Mouse (Mus musculus) layer of hippocampus, postnatal 25 days (tissue): ENCODE results near the gene Scyl3. TPM values are rescaled to one million over a fixed set of nuclear protein-coding genes. Genes with fewer than 3 reads are reported as not detected.
A peak's percentile ranks its signal among the peaks of the same experiment; 100 is the strongest.

Experiments
- DNase-seq, 2 experiments: peaks; one replicate each; pipeline ENCODE4 v3.0.0; 2022; ENCODE audit warnings: mixed read lengths in 2 of 2, low spot score in 1 of 2; ENCODE audit errors: extremely low spot score in 1 of 2
- total RNA-seq, 2 experiments: library from RNA; stranded (reverse); gene quantifications; 2 replicates each; pipeline ENCODE4 v1.2.3; 2021

The Scyl3 gene
- total RNA-seq, 2 experiments from 2014 or later = 18.3 to 23.5 TPM

DNA sequence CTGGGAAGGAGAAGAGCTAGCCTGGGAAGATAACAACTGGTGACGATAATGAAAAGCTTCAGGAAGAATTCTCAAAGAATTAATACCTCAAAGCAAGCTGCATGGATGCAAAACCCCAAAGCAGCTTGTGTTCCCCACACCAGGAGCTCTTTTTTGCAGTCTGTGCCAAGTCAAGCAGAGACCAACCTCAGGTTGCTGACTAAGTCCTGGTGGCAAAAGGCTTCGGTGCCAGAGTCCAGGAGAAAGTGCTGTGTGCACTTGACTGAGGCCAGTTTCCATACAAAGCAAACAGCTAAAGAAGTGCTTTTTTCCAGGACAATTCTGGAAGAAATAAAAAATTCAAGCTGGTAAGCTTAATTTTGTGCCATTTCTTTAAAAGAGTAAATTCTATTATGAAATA, 24.5 kb downstream of the Scyl3 start:
- DNase-seq = no peak

DNA sequence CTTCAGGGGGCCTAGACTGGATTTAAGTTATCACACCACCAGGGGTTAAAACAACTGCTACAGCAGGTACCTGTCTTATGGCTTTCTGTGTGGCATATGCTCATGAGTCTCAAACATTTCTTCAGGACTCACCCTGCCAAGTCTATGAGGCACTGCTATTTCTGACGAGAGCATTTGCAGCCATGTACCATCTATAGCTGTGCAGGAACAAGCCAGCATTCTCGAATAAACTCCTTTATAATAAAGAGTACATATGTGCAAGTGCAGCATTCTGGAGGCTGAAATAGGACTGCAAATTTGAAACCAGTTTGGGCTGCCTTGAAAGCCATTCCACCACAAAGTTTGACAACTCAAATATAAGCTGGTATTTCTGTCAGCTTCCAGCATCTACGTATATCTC, 29.1 kb downstream of the Scyl3 start:
- no peak for DNase-seq

DNA sequence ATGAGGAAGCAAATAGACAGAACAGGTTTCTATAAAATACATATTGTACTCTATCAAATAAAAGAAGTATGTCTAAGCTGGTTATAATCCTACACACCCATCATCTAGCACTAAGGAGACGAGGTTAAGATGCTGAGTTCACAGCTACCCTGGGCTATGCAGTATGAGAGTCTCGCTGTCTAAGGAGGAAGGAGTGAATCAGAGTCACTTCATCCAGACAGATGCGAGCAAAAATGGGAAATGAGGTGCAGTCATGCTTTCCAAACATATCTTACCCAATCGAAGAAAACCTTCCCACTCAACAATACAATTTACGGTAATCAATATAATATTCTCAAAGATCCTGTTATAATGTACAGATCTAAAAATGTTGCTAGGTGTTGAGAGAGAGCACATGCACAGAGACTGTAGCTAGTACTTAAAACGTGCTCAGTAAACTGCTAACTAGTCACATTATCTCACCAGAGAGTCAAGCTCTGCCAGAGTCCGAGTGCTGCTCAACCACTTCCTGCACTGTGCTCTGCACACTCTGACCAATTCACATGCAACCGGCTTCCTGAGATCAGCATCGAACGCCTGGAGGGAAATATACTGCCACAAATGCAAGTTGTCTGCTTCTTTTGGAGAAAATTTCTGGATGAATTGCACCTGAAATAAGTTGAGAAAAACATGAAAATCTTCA, 35.2 kb downstream of the Scyl3 start:
- no peak for DNase-seq

DNA sequence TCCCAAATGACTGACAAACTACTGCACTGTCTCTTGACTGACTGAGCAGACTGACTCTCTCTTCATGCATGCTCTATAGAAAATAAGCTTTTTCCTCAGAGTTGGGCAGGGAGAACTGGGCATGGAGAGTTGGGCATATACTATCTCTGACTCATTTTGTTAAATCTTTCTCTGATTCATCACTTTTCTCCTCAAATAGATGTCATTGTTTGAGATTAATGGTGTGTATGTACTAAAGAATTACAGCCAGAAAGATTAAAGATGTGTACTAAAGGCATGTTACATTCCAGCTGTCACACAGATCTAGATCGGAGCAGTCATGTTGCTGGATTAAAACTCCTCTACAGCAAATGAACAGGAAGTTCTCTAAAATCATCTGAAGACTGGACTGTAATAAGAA, 45.6 kb downstream of the Scyl3 start:
- no peak for DNase-seq

DNA sequence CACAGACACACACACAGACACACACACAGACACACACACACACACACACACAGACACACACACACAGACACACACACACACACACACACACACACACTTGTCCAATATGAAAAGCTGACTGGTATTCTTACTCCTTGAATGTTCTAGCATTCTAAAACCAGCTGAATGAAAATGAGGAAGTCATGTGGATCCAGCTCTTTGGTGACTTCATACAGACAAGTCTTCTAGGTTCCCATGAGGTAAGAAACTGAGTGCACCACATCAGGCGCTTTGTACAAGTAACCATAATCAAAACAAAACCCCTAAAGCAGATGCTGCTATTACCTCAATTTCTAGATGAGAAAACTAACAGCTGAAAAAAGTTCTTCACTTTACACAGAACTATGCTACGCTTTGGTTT, 46.2 kb downstream of the Scyl3 start:
- no peak for DNase-seq

DNA sequence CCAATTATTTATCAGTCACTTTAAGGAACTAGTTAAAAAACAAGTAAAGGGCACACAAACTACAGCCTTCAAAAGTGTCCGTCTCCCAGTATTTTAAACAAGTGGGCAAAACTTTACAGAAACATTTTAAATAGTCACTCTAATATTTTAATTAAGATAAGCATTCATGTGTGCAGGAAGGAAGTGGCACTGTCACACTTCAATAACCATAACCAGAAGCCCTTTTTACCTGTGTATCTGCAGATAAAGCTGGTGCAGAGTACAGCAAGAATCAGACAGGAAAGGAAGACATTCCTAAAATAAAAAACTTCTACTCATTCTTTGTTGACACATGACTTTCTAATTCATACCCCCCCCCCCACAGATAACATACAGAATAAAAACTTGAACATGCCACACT, 47.6 kb downstream of the Scyl3 start:
- DNase-seq = no peak

DNA sequence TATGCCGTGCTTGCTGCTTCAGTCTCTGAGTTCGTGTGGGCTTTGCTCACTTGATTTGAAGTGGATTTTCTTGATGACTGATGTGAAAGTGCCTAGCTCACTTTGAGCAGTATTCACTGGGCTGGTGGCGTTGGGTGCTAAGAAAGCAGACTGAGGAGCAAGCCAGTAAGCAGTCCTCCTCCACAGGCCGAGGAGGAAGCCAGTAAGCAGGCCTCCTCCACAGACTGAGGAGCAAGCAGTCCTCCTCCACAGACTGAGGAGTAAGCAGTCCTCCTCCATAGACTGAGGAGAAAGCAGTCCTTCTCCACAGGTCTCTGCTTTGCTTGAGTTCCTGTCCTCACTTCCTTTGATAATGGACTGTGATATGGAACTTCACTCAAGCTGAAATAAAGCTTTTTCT, 63.5 kb downstream of the Scyl3 start:
- DNase-seq = no peak

DNA sequence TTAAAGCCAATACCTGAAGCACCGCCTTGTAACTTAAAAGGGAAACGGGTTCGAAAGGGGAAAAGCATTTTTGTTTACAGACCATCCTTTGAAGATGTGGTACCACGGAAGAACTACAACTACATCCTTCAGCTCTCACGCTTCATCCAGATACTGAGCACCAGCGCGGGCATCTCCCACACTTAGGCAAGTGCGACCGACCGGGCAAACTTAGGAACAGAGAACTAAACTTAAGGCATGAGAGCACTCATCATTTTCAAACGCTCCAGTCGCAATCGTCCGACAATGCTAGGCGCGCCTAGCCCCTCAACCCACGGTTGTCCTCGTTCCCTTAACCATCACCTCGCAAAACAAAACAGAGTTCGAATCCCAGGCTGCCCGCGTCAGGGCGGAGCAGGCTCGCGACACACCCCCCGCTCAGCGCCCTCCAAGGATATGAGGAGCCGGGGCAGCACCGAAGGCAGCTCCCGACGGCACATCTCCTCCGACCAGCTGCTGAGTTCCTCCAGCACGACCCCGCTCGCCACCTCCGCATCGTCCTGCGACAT, 65.3 kb downstream of the Scyl3 start:
- no peak for DNase-seq

DNA sequence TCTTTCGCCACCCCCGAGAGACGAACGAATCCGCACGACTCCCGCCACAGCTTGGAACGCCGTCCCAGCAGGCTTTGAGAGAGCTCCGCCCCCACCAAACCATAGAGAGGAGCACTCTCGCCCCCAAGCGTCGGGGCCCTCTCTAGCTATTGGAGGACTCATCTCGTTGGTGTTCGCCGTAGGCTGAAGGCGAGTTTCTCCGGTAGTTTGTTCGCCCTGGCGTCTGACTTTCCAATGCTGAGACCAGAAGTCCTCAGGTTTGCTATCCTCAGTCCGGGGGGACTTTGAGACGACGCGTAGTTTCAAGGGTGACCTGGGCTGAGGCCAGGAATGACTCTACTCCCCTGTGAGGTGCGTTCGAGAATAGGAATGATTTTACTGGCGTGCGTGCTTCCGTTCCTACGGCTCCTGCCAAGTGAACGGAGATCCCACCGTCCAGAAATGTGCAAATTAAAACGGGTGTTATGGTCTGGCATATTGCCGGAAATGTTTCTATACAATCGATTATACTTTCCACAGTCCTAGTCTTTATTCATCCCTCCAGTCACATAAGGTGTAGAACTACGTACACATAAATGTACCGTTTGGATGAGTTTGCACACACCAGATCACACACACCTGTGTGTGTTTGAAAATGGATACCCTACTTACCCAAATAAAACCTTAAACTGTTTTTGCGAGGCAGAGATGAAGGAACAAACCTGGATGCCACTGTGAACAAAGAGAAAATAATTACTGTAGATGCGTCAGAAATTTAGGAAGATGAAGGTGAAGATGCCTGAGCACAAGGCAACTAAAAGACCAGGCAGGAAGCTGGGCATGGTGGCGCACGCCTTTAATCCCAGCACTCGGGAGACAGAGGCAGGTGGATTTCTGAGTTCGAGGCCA, 66.1 kb downstream of the Scyl3 start, which contains the start of the genes BC055324 and Mettl18:
Gene BC055324, minus strand, starts transcription at position 76 of the 888 bp plus-strand sequence.
Gene Mettl18, plus strand, starts transcription at position 169 of the 888 bp plus-strand sequence.
- peak; percentile 80 to 82 for DNase-seq

DNA sequence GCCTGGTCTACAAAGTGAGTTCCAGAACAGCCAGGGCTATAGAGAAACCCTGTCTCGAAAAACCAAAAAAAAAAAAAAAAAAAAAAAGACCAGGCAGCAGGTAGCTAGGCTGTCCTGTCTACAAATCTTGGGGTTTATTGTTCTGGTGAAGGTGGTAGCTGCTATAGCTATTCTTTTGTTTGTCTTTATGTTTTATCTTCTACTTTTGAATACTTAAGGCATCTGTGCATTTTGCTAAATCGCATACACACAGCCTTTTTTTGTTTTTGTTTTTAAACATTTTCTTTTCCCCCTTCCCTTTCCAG, 66.7 kb downstream of the Scyl3 start:
- no peak for DNase-seq

DNA sequence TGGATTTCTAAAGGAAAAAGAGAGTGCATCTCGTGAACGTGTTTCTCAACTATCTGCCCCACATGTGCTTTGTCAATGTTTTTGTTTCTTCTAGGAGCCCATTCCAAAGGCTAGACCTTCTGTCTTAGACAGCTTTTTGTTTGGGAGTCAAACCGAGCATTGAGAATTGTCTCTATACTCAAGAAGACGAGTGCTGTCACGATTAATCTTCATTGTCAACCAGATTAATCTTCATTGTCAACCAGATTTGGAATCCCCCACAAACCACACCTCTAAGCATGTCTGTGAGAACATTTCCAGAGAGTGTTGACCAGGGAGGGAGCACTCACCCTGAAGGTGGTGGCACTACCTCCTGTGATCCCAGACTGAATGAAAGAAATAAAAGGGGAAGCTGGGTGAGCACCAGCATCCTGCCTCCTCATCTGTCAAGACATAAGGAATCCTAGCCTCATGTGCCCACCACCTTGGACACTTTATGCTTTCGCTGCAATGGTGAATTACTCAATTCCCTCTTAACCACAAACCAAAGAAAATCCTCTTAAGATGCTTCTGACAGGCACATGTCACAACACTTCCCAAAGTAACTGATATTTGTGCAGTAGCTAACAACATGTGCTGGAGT, 73.0 kb downstream of the Scyl3 start:
- no peak for DNase-seq

DNA sequence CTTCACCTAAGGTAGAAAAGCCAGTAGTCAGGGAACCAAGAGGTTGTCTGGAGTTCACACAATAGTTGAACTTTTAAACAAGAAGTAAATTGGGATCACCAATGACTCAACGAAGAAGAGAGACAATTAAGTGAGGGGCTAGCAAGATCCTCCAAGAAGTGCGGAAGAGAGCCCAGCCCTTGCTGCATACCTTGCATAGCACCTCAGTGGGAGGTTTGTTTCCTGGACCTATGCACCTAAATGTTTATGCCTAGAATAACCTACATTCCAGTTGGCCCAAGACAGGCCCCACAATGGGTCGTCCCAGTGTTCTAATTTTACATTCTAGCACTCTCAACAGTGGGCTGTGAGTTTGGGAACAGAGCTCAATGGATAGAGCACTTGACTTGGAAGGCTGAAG, 75.4 kb downstream of the Scyl3 start:
- DNase-seq = no peak

Other genes with a start within 250 kb of the Scyl3 start
- 1 to 10 TPM; 4.3 to 4.7 TPM for gene Mettl11b, start 203.9 kb upstream of the Scyl3 start, total RNA-seq
- 100 to 1,000 TPM; 183 to 193 TPM for gene Kifap3, start 149.5 kb upstream of the Scyl3 start, total RNA-seq
- gene BC055324, start 65.7 kb downstream of the Scyl3 start, total RNA-seq = 1 to 10 TPM in 1 of 2 experiments, under 1 TPM in 1; 0.70 to 2.0 TPM
- 1 to 10 TPM; 5.9 to 6.2 TPM for gene Mettl18, start 65.8 kb downstream of the Scyl3 start, total RNA-seq
- not detected for gene Sele, start 119.1 kb downstream of the Scyl3 start, total RNA-seq
- gene Sell, start 132.9 kb downstream of the Scyl3 start, total RNA-seq = not detected
- not detected for gene Selp, start 186.2 kb downstream of the Scyl3 start, total RNA-seq
- gene F5, start 222.7 kb downstream of the Scyl3 start, total RNA-seq = under 1 TPM; 0.57 to 0.68 TPM